Mouse (Mus musculus): ENCODE measurements around the gene Dnajb14.

DNA sequence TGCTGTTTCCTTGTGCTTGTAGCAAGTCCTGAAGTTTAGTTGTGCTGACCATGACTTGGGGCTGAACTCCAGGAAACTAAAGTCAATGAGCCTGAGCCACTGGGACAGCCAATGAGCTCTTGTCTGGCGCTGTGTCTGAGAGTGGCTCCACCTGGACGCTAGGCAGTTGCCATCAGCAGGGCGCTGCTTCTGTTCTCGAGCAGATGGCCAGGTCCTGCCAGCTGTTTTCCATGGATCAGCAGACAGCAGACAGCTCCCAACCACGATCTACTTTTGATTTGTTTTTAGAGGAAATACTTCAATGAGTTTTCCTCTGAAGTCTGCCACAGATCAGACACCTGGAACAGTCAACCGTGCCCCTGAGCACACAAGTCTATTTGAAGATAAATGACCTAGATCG lies 65.3 kb downstream of the Dnajb14 start:
- TF ChIP-seq CTCF (IDR thresholded peaks at IDR 0.05; ENCODE audit: low read depth, low read length) (no peak), POLR2A (IDR thresholded peaks at IDR 0.05; ENCODE audit: borderline replicate concordance, low read depth, low read length) (no peak)

All from bone marrow macrophage, adult 2 months (primary cell).